Mouse (Mus musculus) ES-E14 (cell line): ENCODE measurements around the gene Cnpy1. TPM values are rescaled to one million over a fixed set of nuclear protein-coding genes. Genes with fewer than 3 reads are reported as not detected.

Experiments
- DNase-seq: peaks from one replicate; pipeline ENCODE4 v3.0.0-alpha.2; 2013; ENCODE audit warnings: low read depth, low spot score
- H3K27ac ChIP-seq: 2 replicates; pipeline ENCODE4 v1.5.1; 2012; ENCODE audit warnings: low read depth, mild to moderate bottlenecking, low read length, moderate library complexity, mixed read lengths; ENCODE audit not compliant: poor library complexity, insufficient read depth, severe bottlenecking
- H3K36me3 ChIP-seq: 2 replicates; pipeline ENCODE4 v1.6.1; 2012; ENCODE audit warnings: mild to moderate bottlenecking, low read length, moderate library complexity, mixed read lengths; ENCODE audit not compliant: control insufficient read depth, poor library complexity, insufficient read depth, severe bottlenecking
- H3K4me1 ChIP-seq, 2 experiments: fragments of 150-350 bp in 1 of 2; sonication (generic) in 1 of 2; 2 replicates each; pipeline ENCODE4 v1.6.1; 2012; ENCODE audit warnings: low read length in 2 of 2, mild to moderate bottlenecking in 1 of 2, mixed read lengths in 1 of 2; ENCODE audit not compliant: control insufficient read depth in 2 of 2, insufficient read depth in 2 of 2, poor library complexity in 1 of 2
- H3K4me3 ChIP-seq, 2 experiments: fragments of 150-350 bp in 1 of 2; sonication (generic) in 1 of 2; 2 replicates each; pipeline ENCODE4 v1.5.1; 2012; ENCODE audit warnings: low read length in 2 of 2, low read depth in 1 of 2, mild to moderate bottlenecking in 1 of 2, mixed read lengths in 1 of 2; ENCODE audit not compliant: insufficient read depth in 1 of 2, poor library complexity in 1 of 2, severe bottlenecking in 1 of 2
- H3K9ac ChIP-seq: 2 replicates; pipeline ENCODE4 v1.6.1; 2012; ENCODE audit warnings: low read depth, mild to moderate bottlenecking, low read length, mixed read lengths; ENCODE audit not compliant: poor library complexity, insufficient read depth, severe bottlenecking
- H3K9me3 ChIP-seq: fragments of 150-350 bp; sonication (generic); 2 replicates; pipeline ENCODE4 v1.6.1; 2012; ENCODE audit warnings: low read depth, mild to moderate bottlenecking, low read length; ENCODE audit not compliant: control insufficient read depth, insufficient read depth
- CHD2 ChIP-seq: IDR thresholded peaks from 2 replicates; pipeline ENCODE4 v1.6.1; 2014; ENCODE audit warnings: mild to moderate bottlenecking, low read depth, low read length, inconsistent platforms
- HCFC1 ChIP-seq: IDR thresholded peaks from 2 replicates; pipeline ENCODE4 v1.6.1; 2012; ENCODE audit warnings: low read length, inconsistent platforms, borderline replicate concordance; ENCODE audit not compliant: insufficient read depth
- MAFK ChIP-seq: IDR thresholded peaks from 2 replicates; pipeline ENCODE4 v1.6.1; 2014; ENCODE audit warnings: mild to moderate bottlenecking, low read depth, low read length, inconsistent platforms; ENCODE audit not compliant: insufficient read depth
- ZC3H11A ChIP-seq: IDR thresholded peaks from 2 replicates; pipeline ENCODE4 v1.6.1; 2012; ENCODE audit warnings: low read depth, mild to moderate bottlenecking, inconsistent platforms, low read length, borderline replicate concordance
- ZNF384 ChIP-seq: IDR thresholded peaks from 2 replicates; pipeline ENCODE4 v1.6.1; 2012; ENCODE audit warnings: low read depth, low read length, inconsistent platforms
- in situ Hi-C, 2 experiments: fragments of 600-800 bp; cut with MboI; formaldehyde crosslinking; loops; one replicate each; pipeline ENCODE4 v1.15.1; 2025; ENCODE audit warnings: low sequenced_read_pairs in 2 of 2, inconsistent platforms in 1 of 2; ENCODE audit not compliant: unreplicated experiment in 2 of 2
- total RNA-seq: library from RNA; depleted of rRNA; stranded (reverse); fragments of 300-350 nt; gene quantifications from 2 replicates; pipeline ENCODE4 v1.2.3, GENCODE M21; 2012

The Cnpy1 gene
- total RNA-seq, 1 experiment = 76.9 TPM

- Histone ChIP-seq H3K4me1 (peaks cover 0 to 6% of the 10 kb centered on the region in 2 experiments; a peak in 1 of 4 replicates), H3K4me3 (no peak overlapping the region), H3K27ac (no peak overlapping the region), H3K9me3 (no peaks in the 10 kb centered on the region), H3K36me3 (no peaks in the 10 kb centered on the region), H3K9ac (no peak overlapping the region)
- TF ChIP-seq MAFK (no peak), HCFC1 (no peak), ZC3H11A (no peak), CHD2 (no peak), ZNF384 (no peak)
- in situ Hi-C loops = no loop called here
- peak; percentile 25 for DNase-seq
Measured at GRCm38 (mm10) chr5:28238152-28238551, 7.5 kb downstream of the Cnpy1 start.

- DNase-seq = no peak
- H3K4me3 ChIP-seq = no peak overlapping the region
Measured at GRCm38 (mm10) chr5:28237715-28238114, 7.9 kb downstream of the Cnpy1 start.

GRCm38 (mm10) chr5:28237055-28237454 lies 8.6 kb downstream of the Cnpy1 start:
- in situ Hi-C loops = no loop called here
- H3K4me3 ChIP-seq = no peak overlapping the region
- H3K36me3 ChIP-seq = no peaks in the 10 kb centered on the region
- no peak overlapping the region for H3K9ac ChIP-seq
- peaks cover 0 to 6% of the 10 kb centered on the region in 2 experiments; a peak in 1 of 4 replicates for H3K4me1 ChIP-seq
- no peak for TF ChIP-seq HCFC1
- TF ChIP-seq ZC3H11A = no peak
- TF ChIP-seq CHD2 = no peak
- no peak for DNase-seq
- no peak overlapping the region for H3K27ac ChIP-seq
- no peaks in the 10 kb centered on the region for H3K9me3 ChIP-seq

More at GRCm38 (mm10) chr5:28237715-28238114, 7.9 kb downstream of the Cnpy1 start:
- in situ Hi-C loops = no loop called here
- TF ChIP-seq MAFK (no peak), CHD2 (no peak), ZNF384 (no peak), ZC3H11A (no peak), HCFC1 (no peak)
- Histone ChIP-seq H3K27ac (no peak overlapping the region), H3K9me3 (no peaks in the 10 kb centered on the region), H3K9ac (no peak overlapping the region), H3K4me1 (peaks cover 0 to 6% of the 10 kb centered on the region in 2 experiments; a peak in 1 of 4 replicates), H3K36me3 (no peaks in the 10 kb centered on the region)

- no peak overlapping the region for H3K27ac ChIP-seq
- H3K9ac ChIP-seq = no peak overlapping the region
- TF ChIP-seq HCFC1 = no peak
- TF ChIP-seq ZC3H11A = no peak
- no peak for TF ChIP-seq MAFK
- TF ChIP-seq CHD2 = no peak
- no peak for TF ChIP-seq ZNF384
- H3K4me1 ChIP-seq = peaks cover 0 to 6% of the 10 kb centered on the region in 2 experiments; a peak in 1 of 4 replicates
- no peak overlapping the region for H3K4me3 ChIP-seq
- DNase-seq = no peak
- H3K9me3 ChIP-seq = no peaks in the 10 kb centered on the region
- in situ Hi-C loops = no loop called here
- H3K36me3 ChIP-seq = no peaks in the 10 kb centered on the region
Measured at GRCm38 (mm10) chr5:28236098-28236497, 9.5 kb downstream of the Cnpy1 start.

GRCm38 (mm10) chr5:28232101-28232500 lies 13.5 kb downstream of the Cnpy1 start:
- in situ Hi-C loops = no loop called here
- TF ChIP-seq MAFK (no peak), ZC3H11A (no peak), HCFC1 (no peak), ZNF384 (no peak), CHD2 (no peak)

More at GRCm38 (mm10) chr5:28232101-28232500, 13.5 kb downstream of the Cnpy1 start:
- Histone ChIP-seq H3K4me3 (no peak overlapping the region), H3K9me3 (no peaks in the 10 kb centered on the region), H3K4me1 (peaks cover 0 to 6% of the 10 kb centered on the region in 2 experiments; a peak in 1 of 4 replicates), H3K9ac (no peak overlapping the region), H3K27ac (no peak overlapping the region), H3K36me3 (no peaks in the 10 kb centered on the region)
- no peak for DNase-seq
